Mouse (Mus musculus) heart, adult 2 months (tissue): ENCODE measurements around the gene Dlg4. TPM values are rescaled to one million over a fixed set of nuclear protein-coding genes. Genes with fewer than 3 reads are reported as not detected.
A peak's percentile ranks its signal among the peaks of the same experiment; 100 is the strongest.

Source experiments
- DNase-seq, 2 experiments: peaks; one replicate each; pipeline ENCODE4 v3.0.0; 2021
- H3K27ac ChIP-seq: fragments of 200-600 bp; 2 replicates; pipeline ENCODE4 v1.8.1; 2022
- H3K27me3 ChIP-seq: fragments of 200-500 bp; 2 replicates; pipeline ENCODE4 v1.6.1; 2012; ENCODE audit warnings: mild to moderate bottlenecking, low read length, inconsistent platforms, mixed read lengths; ENCODE audit not compliant: control insufficient read depth, insufficient read depth
- H3K36me3 ChIP-seq: fragments of 200-500 bp; 2 replicates; pipeline ENCODE4 v1.6.1; 2012; ENCODE audit warnings: low read length, inconsistent platforms; ENCODE audit not compliant: control insufficient read depth, insufficient read depth
- H3K4me1 ChIP-seq: fragments of 200-500 bp; 2 replicates; pipeline ENCODE4 v1.6.1; 2011; ENCODE audit warnings: low read length; ENCODE audit not compliant: control insufficient read depth, insufficient read depth
- H3K4me3 ChIP-seq: fragments of 200-600 bp; 2 replicates; pipeline ENCODE4 v1.8.1; 2022
- H3K79me2 ChIP-seq: fragments of 200-500 bp; replicated peaks from 2 replicates; pipeline ENCODE4 v1.6.1; 2012; ENCODE audit warnings: mild to moderate bottlenecking, inconsistent platforms, low read length, moderate library complexity, mixed read lengths; ENCODE audit not compliant: control insufficient read depth, insufficient read depth
- H3K9ac ChIP-seq: fragments of 200-500 bp; 2 replicates; pipeline ENCODE4 v1.6.1; 2012; ENCODE audit warnings: low read depth, mild to moderate bottlenecking, control low read depth, inconsistent platforms, low read length, mixed read lengths
- CTCF ChIP-seq: fragments of 200-600 bp; IDR thresholded peaks from 2 replicates; pipeline ENCODE4 v1.8.1; 2022; ENCODE audit warnings: antibody characterized with exemption, mild to moderate bottlenecking, moderate library complexity
- EP300 ChIP-seq: fragments of 200-500 bp; IDR thresholded peaks from 2 replicates; pipeline ENCODE4 v1.6.1; 2011; ENCODE audit warnings: low read depth, low read length, control low read depth; ENCODE audit not compliant: insufficient read depth
- POLR2A ChIP-seq: fragments of 200-500 bp; IDR thresholded peaks from 2 replicates; pipeline ENCODE4 v1.6.1; 2011; ENCODE audit warnings: mild to moderate bottlenecking, low read depth, low read length, control low read depth; ENCODE audit not compliant: insufficient read depth
- WGBS: fragments of 180-500 bp; shearing (Covaris S2); methylation state at CpG from one replicate; pipeline ENCODE4 v1.1.7; 2018; 5-methylcytosine and 5-hydroxymethylcytosine counted together
- intact Hi-C: fragments of 180-260 bp; cut with DNase I; formaldehyde crosslinking; loops from one replicate; pipeline ENCODE4 v1.15.1; 2025
- polyA plus RNA-seq: library from polyadenylated mRNA; depleted of rRNA; stranded (reverse); fragments of >200 nt; gene quantifications from 2 replicates; pipeline ENCODE4 v1.2.3, GENCODE M21; 2012
- total RNA-seq, 2 experiments: library from RNA; stranded (reverse); gene quantifications; 2 replicates each; pipeline ENCODE4 v1.2.3; 2021

Gene Dlg4
- total and polyA plus RNA-seq, 3 experiments, result 5.2 to 6.9 (median 5.7) TPM

GRCm38 (mm10) chr11:70029130-70029801 lies 12.5 kb downstream of the Dlg4 start:
- Histone ChIP-seq H3K27me3 (0 out of 2 replicates have a peak, but pooled peaks cover 2% of the 10 kb centered on the region), H3K9ac (no peak overlapping the region), H3K27ac (peak overlapping the region; percentile 59), H3K4me3 (peak overlapping the region; percentile 13; the same call in 1 of the 2 replicates), H3K79me2 (no peaks in the 10 kb centered on the region), H3K4me1 (peaks cover 2% of the 10 kb centered on the region), H3K36me3 (no peaks in the 10 kb centered on the region)
- intact Hi-C loops, result no loop called here
- TF ChIP-seq CTCF (no peak), EP300 (no peak)
- peak; percentile 79 to 86 for DNase-seq
- WGBS, result 5% methylated on average over 20 of the region's 20 CpGs

DNA sequence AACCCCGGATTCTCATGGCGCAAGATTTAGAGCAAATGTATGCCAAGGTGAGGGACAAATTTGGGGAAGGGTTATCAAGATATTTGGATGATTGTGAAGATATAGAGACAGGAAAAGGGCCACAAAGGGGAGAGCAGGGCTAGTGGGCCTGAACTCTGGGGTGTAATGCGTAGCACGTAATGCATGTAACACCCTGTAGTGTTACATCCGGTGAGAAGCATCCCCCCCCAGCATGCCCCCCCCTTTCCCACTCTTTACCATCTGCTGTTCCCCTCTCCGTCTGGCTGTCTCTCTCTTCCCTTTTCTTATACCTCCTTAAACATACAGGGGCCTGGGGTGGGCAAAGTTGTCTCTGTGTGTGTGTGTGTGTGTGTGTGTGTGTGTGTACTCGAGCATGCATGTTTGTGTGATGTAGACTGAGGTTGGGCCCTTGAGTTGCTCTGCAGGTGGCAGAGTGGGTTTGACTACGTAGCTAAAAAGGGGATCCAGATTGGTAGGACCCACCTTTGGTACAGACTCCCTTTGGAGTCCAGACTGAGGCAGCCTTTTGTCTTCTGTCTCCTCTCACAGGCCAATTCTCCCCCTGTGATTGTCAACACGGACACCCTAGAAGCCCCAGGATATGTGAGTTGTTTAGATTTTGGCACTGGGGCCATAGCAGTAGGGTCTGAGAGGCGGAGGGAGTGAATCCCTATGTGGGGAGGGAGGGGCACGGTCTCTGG lies 13.2 kb downstream of the Dlg4 start:
- H3K4me1 ChIP-seq, result peaks cover 2% of the 10 kb centered on the region
- H3K9ac ChIP-seq, result no peak overlapping the region
- intact Hi-C loops, result no loop called here
- no peak overlapping the region for H3K4me3 ChIP-seq
- no peak for DNase-seq
- 0 out of 2 replicates have a peak, but pooled peaks cover 2% of the 10 kb centered on the region for H3K27me3 ChIP-seq
- no peaks in the 10 kb centered on the region for H3K79me2 ChIP-seq
- no peak overlapping the region; the same call in 1 of the 2 replicates for H3K27ac ChIP-seq
- TF ChIP-seq CTCF (no peak), EP300 (no peak), POLR2A (no peak)
- no peaks in the 10 kb centered on the region for H3K36me3 ChIP-seq
- 51% methylated on average over 11 of the region's 11 CpGs for WGBS

DNA sequence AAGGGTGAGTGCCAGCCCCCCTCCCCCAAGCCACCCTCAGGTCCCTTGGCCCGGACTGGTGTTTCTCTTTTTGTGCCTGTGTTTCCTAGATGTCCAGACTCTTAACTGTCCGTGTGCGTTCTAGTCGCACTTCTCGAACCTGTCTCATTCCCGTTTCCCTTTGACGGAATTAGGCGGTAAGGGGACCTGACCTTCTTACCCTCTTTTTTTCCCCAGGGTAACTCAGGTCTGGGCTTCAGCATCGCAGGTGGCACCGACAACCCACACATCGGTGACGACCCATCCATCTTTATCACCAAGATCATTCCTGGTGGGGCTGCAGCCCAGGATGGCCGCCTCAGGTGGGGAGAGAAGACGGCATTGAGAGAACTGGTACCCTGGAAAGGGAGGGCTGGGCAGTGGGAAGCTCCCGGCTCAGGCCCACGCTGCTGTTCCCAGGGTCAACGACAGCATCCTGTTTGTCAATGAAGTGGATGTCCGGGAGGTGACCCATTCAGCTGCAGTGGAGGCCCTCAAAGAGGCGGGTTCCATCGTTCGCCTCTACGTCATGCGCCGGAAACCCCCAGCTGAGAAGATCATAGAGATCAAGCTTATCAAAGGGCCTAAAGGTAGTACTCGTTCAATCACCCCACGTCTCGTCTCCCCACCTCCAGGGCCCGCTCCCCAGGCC lies 14.0 kb downstream of the Dlg4 start:
- WGBS, result 92% methylated on average over 28 of the region's 28 CpGs
- H3K9ac ChIP-seq, result no peak overlapping the region
- no peak for DNase-seq
- H3K27ac ChIP-seq, result no peak overlapping the region
- no peaks in the 10 kb centered on the region for H3K79me2 ChIP-seq
- no peak overlapping the region for H3K4me3 ChIP-seq
- no peak for TF ChIP-seq POLR2A
- no peak for TF ChIP-seq CTCF
- no peak for TF ChIP-seq EP300
- 0 out of 2 replicates have a peak, but pooled peaks cover 2% of the 10 kb centered on the region for H3K27me3 ChIP-seq
- H3K4me1 ChIP-seq, result peaks cover 2% of the 10 kb centered on the region
- intact Hi-C loops, result no loop called here
- no peaks in the 10 kb centered on the region for H3K36me3 ChIP-seq

GRCm38 (mm10) chr11:70031321-70031670 lies 14.6 kb downstream of the Dlg4 start:
- Histone ChIP-seq H3K4me1 (peaks cover 2% of the 10 kb centered on the region), H3K27me3 (0 out of 2 replicates have a peak, but pooled peaks cover 2% of the 10 kb centered on the region), H3K27ac (no peak overlapping the region), H3K9ac (no peak overlapping the region), H3K79me2 (no peaks in the 10 kb centered on the region), H3K36me3 (no peaks in the 10 kb centered on the region), H3K4me3 (no peak overlapping the region)
- TF ChIP-seq EP300, result no peak
- no peak for TF ChIP-seq CTCF
- TF ChIP-seq POLR2A, result no peak
- WGBS, result 97% methylated on average over 11 of the region's 11 CpGs
- intact Hi-C loops, result no loop called here
- DNase-seq, result no peak

GRCm38 (mm10) chr11:70038174-70038573 lies 21.4 kb downstream of the Dlg4 start:
- Histone ChIP-seq H3K4me3 (no peak overlapping the region), H3K4me1 (no peaks in the 10 kb centered on the region), H3K27ac (no peak overlapping the region), H3K27me3 (no peaks in the 10 kb centered on the region), H3K9ac (no peak overlapping the region), H3K36me3 (no peaks in the 10 kb centered on the region), H3K79me2 (no peaks in the 10 kb centered on the region)
- intact Hi-C loops, result no loop called here
- TF ChIP-seq POLR2A (no peak), EP300 (no peak), CTCF (no peak)
- DNase-seq, result no peak
- 56% methylated on average over 7 of the region's 7 CpGs for WGBS

DNA sequence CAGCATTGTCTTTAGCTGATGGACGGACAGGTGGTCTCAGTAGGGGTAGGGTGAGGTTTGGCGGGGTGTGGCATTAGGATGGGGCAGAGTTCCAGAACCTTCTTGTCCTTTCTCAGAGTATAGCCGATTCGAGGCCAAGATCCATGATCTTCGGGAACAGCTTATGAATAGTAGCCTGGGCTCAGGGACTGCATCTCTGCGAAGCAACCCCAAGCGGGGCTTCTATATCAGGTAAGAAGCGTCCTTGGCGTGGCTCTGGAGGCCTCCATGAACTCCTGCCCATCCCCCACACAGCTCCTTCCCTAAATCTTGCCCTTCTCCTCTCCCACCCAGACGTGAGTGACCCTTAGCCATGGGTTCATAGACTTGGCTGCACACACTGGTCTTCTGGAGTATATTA lies 22.9 kb downstream of the Dlg4 start:
- H3K9ac ChIP-seq, result no peak overlapping the region
- H3K79me2 ChIP-seq, result no peaks in the 10 kb centered on the region
- H3K4me3 ChIP-seq, result no peak overlapping the region
- no peaks in the 10 kb centered on the region for H3K4me1 ChIP-seq
- intact Hi-C loops, result no loop called here
- no peaks in the 10 kb centered on the region for H3K36me3 ChIP-seq
- WGBS, result 92% methylated on average over 10 of the region's 10 CpGs
- no peak for TF ChIP-seq POLR2A
- no peak for TF ChIP-seq EP300
- no peak for TF ChIP-seq CTCF
- H3K27ac ChIP-seq, result no peak overlapping the region
- no peaks in the 10 kb centered on the region for H3K27me3 ChIP-seq
- DNase-seq, result no peak
